Mouse (Mus musculus): ENCODE measurements around the gene Limch1. TPM values are rescaled to one million over a fixed set of nuclear protein-coding genes. Genes with fewer than 3 reads are reported as not detected.

Limch1 gene
- polyA plus RNA-seq, 2 experiments = 44.4 to 85.3 TPM

- no peak overlapping the region for H3K4me3 ChIP-seq (replicated peaks; ENCODE audit: low read length)
- no peak overlapping the region for H3K9ac ChIP-seq (ENCODE audit: low read depth, low read length, severe bottlenecking)
- no peaks in the 10 kb centered on the region for H3K27me3 ChIP-seq (ENCODE audit: control insufficient read depth, insufficient read depth, low read length)
- H3K27ac ChIP-seq (replicated peaks; ENCODE audit: low read depth, low read length) = no peak overlapping the region
- ATAC-seq (ENCODE audit: low FRiP score, low read depth) (no peak; the same call in 1 of the 2 replicates), DNase-seq (ENCODE audit: low spot score) (no peak)
- no peaks in the 10 kb centered on the region for H3K9me3 ChIP-seq (ENCODE audit: control insufficient read depth, low read length)
- TF ChIP-seq POLR2A (IDR thresholded peaks at IDR 0.05; ENCODE audit: borderline replicate concordance, extremely low read depth, insufficient read depth, insufficient read length) = no peak
- 91% methylated on average over 10 of the region's 10 CpGs for WGBS
- no peaks in the 10 kb centered on the region for H3K4me1 ChIP-seq (ENCODE audit: control insufficient read depth, insufficient read depth, low read length)
- H3K4me2 ChIP-seq (replicated peaks; ENCODE audit: low read depth, low read length, severe bottlenecking) = no peak overlapping the region
- H3K36me3 ChIP-seq (ENCODE audit: control insufficient read depth, insufficient read depth, low read length) = no peaks in the 10 kb centered on the region
These were observed 15.1 kb downstream of the Limch1 start for GRCm38 (mm10) chr5:66760747-66761146.

- ATAC-seq (ENCODE audit: low FRiP score, low read depth) (no peak), DNase-seq (ENCODE audit: low spot score) (no peak)
- H3K4me3 ChIP-seq (replicated peaks; ENCODE audit: low read length) = no peak overlapping the region
- H3K4me2 ChIP-seq (replicated peaks; ENCODE audit: low read depth, low read length, severe bottlenecking) = no peak overlapping the region
- no peak overlapping the region for H3K9ac ChIP-seq (ENCODE audit: low read depth, low read length, severe bottlenecking)
- no peaks in the 10 kb centered on the region for H3K36me3 ChIP-seq (ENCODE audit: control insufficient read depth, insufficient read depth, low read length)
- no peaks in the 10 kb centered on the region for H3K9me3 ChIP-seq (ENCODE audit: control insufficient read depth, low read length)
- no peak overlapping the region for H3K27ac ChIP-seq (replicated peaks; ENCODE audit: low read depth, low read length)
- no peaks in the 10 kb centered on the region for H3K27me3 ChIP-seq (ENCODE audit: control insufficient read depth, insufficient read depth, low read length)
- WGBS = 80% methylated on average over 2 of the region's 2 CpGs
- no peak for TF ChIP-seq POLR2A (IDR thresholded peaks at IDR 0.05; ENCODE audit: borderline replicate concordance, extremely low read depth, insufficient read depth, insufficient read length)
- H3K4me1 ChIP-seq (ENCODE audit: control insufficient read depth, insufficient read depth, low read length) = no peaks in the 10 kb centered on the region
These were observed 16.4 kb downstream of the Limch1 start for GRCm38 (mm10) chr5:66762006-66762405.

GRCm38 (mm10) chr5:66764129-66764528 is 18.5 kb downstream of the Limch1 start:
- 51% methylated on average over 6 of the region's 6 CpGs for WGBS
- Histone ChIP-seq H3K9ac (ENCODE audit: low read depth, low read length, severe bottlenecking) (no peak overlapping the region), H3K4me3 (replicated peaks; ENCODE audit: low read length) (no peak overlapping the region), H3K4me2 (replicated peaks; ENCODE audit: low read depth, low read length, severe bottlenecking) (no peak overlapping the region), H3K9me3 (ENCODE audit: control insufficient read depth, low read length) (no peaks in the 10 kb centered on the region), H3K36me3 (ENCODE audit: control insufficient read depth, insufficient read depth, low read length) (no peaks in the 10 kb centered on the region), H3K4me1 (ENCODE audit: control insufficient read depth, insufficient read depth, low read length) (no peaks in the 10 kb centered on the region), H3K27me3 (ENCODE audit: control insufficient read depth, insufficient read depth, low read length) (no peaks in the 10 kb centered on the region), H3K27ac (replicated peaks; ENCODE audit: low read depth, low read length) (no peak overlapping the region)
- DNase-seq (ENCODE audit: low spot score) (no peak), ATAC-seq (ENCODE audit: low FRiP score, low read depth) (no peak)
- TF ChIP-seq POLR2A (IDR thresholded peaks at IDR 0.05; ENCODE audit: borderline replicate concordance, extremely low read depth, insufficient read depth, insufficient read length) = no peak

GRCm38 (mm10) chr5:66765911-66766310 is 20.3 kb downstream of the Limch1 start:
- no peaks in the 10 kb centered on the region for H3K36me3 ChIP-seq (ENCODE audit: control insufficient read depth, insufficient read depth, low read length)
- 54% methylated on average over 2 of the region's 2 CpGs for WGBS
- TF ChIP-seq POLR2A (IDR thresholded peaks at IDR 0.05; ENCODE audit: borderline replicate concordance, extremely low read depth, insufficient read depth, insufficient read length) = no peak
- H3K27me3 ChIP-seq (ENCODE audit: control insufficient read depth, insufficient read depth, low read length) = no peaks in the 10 kb centered on the region
- no peaks in the 10 kb centered on the region for H3K9me3 ChIP-seq (ENCODE audit: control insufficient read depth, low read length)
- H3K4me1 ChIP-seq (ENCODE audit: control insufficient read depth, insufficient read depth, low read length) = no peaks in the 10 kb centered on the region
- no peak overlapping the region for H3K9ac ChIP-seq (ENCODE audit: low read depth, low read length, severe bottlenecking)
- ATAC-seq (ENCODE audit: low FRiP score, low read depth) (no peak), DNase-seq (ENCODE audit: low spot score) (no peak)
- H3K4me3 ChIP-seq (replicated peaks; ENCODE audit: low read length) = no peak overlapping the region
- no peak overlapping the region for H3K27ac ChIP-seq (replicated peaks; ENCODE audit: low read depth, low read length)
- H3K4me2 ChIP-seq (replicated peaks; ENCODE audit: low read depth, low read length, severe bottlenecking) = no peak overlapping the region

- no peak overlapping the region for H3K4me3 ChIP-seq (replicated peaks; ENCODE audit: low read length)
- H3K27me3 ChIP-seq (ENCODE audit: control insufficient read depth, insufficient read depth, low read length) = no peaks in the 10 kb centered on the region
- WGBS = 18% methylated on average over 4 of the region's 4 CpGs
- no peak overlapping the region for H3K4me2 ChIP-seq (replicated peaks; ENCODE audit: low read depth, low read length, severe bottlenecking)
- DNase-seq (ENCODE audit: low spot score) (peak; percentile 66), ATAC-seq (ENCODE audit: low FRiP score, low read depth) (no peak)
- peaks cover 16% of the 10 kb centered on the region for H3K4me1 ChIP-seq (ENCODE audit: control insufficient read depth, insufficient read depth, low read length)
- H3K9me3 ChIP-seq (ENCODE audit: control insufficient read depth, low read length) = no peaks in the 10 kb centered on the region
- H3K9ac ChIP-seq (ENCODE audit: low read depth, low read length, severe bottlenecking) = no peak overlapping the region
- TF ChIP-seq POLR2A (IDR thresholded peaks at IDR 0.05; ENCODE audit: borderline replicate concordance, extremely low read depth, insufficient read depth, insufficient read length) = no peak
- H3K36me3 ChIP-seq (ENCODE audit: control insufficient read depth, insufficient read depth, low read length) = no peaks in the 10 kb centered on the region
- H3K27ac ChIP-seq (replicated peaks; ENCODE audit: low read depth, low read length) = no peak overlapping the region
These were observed 22.4 kb downstream of the Limch1 start for GRCm38 (mm10) chr5:66768034-66768433.

- Histone ChIP-seq H3K36me3 (ENCODE audit: control insufficient read depth, insufficient read depth, low read length) (no peaks in the 10 kb centered on the region), H3K27me3 (ENCODE audit: control insufficient read depth, insufficient read depth, low read length) (no peaks in the 10 kb centered on the region), H3K4me1 (ENCODE audit: control insufficient read depth, insufficient read depth, low read length) (peaks cover 19% of the 10 kb centered on the region), H3K27ac (replicated peaks; ENCODE audit: low read depth, low read length) (no peak overlapping the region), H3K9ac (ENCODE audit: low read depth, low read length, severe bottlenecking) (no peak overlapping the region), H3K9me3 (ENCODE audit: control insufficient read depth, low read length) (no peaks in the 10 kb centered on the region), H3K4me3 (replicated peaks; ENCODE audit: low read length) (no peak overlapping the region), H3K4me2 (replicated peaks; ENCODE audit: low read depth, low read length, severe bottlenecking) (no peak overlapping the region)
- ATAC-seq (ENCODE audit: low FRiP score, low read depth) = no peak
- 31% methylated on average over 4 of the region's 4 CpGs for WGBS
- no peak for DNase-seq (ENCODE audit: low spot score)
- no peak for TF ChIP-seq POLR2A (IDR thresholded peaks at IDR 0.05; ENCODE audit: borderline replicate concordance, extremely low read depth, insufficient read depth, insufficient read length)
These were observed 23.4 kb downstream of the Limch1 start for GRCm38 (mm10) chr5:66769070-66769469.
